Mouse (Mus musculus): Measurements from ENCODE around the gene Olfr191.

DNA sequence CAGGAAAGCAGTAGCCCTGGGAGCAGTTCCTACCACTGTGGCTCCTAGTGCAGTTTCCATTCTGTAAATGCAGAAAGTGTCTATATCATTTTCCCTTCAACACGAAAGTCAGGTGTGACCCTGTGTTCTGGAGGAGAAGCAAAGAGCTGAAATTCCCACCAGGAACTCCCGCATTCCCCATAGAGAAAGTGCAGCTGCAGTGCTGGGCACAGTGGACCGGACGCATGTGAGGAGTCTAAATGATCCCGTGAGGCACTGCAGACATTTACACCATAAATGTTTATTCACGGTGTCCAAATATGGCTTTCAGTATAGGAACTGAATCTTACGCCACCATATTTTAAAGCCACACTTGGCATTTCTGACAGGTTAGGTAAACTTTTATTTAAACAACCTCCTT is 49.9 kb downstream of the Olfr191 start, which contains the start of gene Olfr187:
- no peak for TF ChIP-seq POLR2A (IDR thresholded peaks at IDR 0.05; ENCODE audit: borderline replicate concordance, insufficient read depth, low read length)
- TF ChIP-seq CTCF (IDR thresholded peaks at IDR 0.05; ENCODE audit: borderline replicate concordance, insufficient read depth, low read depth, low read length): no peak

Data from cerebellum, adult 2 months (tissue).